Mouse (Mus musculus) intestine, embryonic 15.5 days (tissue): ENCODE measurements around the gene Pirt. TPM values are rescaled to one million over a fixed set of nuclear protein-coding genes. Genes with fewer than 3 reads are reported as not detected.

Source experiments
- ATAC-seq: fragments of 200-750 bp; cut with Nextera tagmentation; 2 replicates; pipeline ENCODE4 v1.8.0; 2017; ENCODE audit warnings: moderate TSS enrichment, moderate library complexity
- H3K27ac ChIP-seq: fragments of 300-500 bp; sonication (generic); 2 replicates; pipeline ENCODE4 v1.5.1; 2015; ENCODE audit warnings: mild to moderate bottlenecking, inconsistent platforms
- H3K27me3 ChIP-seq: fragments of 300-500 bp; sonication (generic); replicated peaks from 2 replicates; pipeline ENCODE4 v1.6.1; 2015; ENCODE audit warnings: inconsistent platforms
- H3K36me3 ChIP-seq: fragments of 300-500 bp; sonication (generic); 2 replicates; pipeline ENCODE4 v1.6.1; 2015; ENCODE audit warnings: inconsistent platforms
- H3K4me1 ChIP-seq: fragments of 300-500 bp; sonication (generic); replicated peaks from 2 replicates; pipeline ENCODE4 v1.6.1; 2015; ENCODE audit warnings: inconsistent platforms
- H3K4me2 ChIP-seq: fragments of 300-500 bp; sonication (generic); replicated peaks from 2 replicates; pipeline ENCODE4 v1.6.1; 2015; ENCODE audit warnings: mild to moderate bottlenecking, inconsistent platforms
- H3K4me3 ChIP-seq: fragments of 300-500 bp; sonication (generic); replicated peaks from 2 replicates; pipeline ENCODE4 v1.5.1; 2015; ENCODE audit warnings: inconsistent platforms
- H3K9ac ChIP-seq: fragments of 300-500 bp; sonication (generic); 2 replicates; pipeline ENCODE4 v1.6.1; 2015; ENCODE audit warnings: inconsistent platforms
- H3K9me3 ChIP-seq: fragments of 300-500 bp; sonication (generic); 2 replicates; pipeline ENCODE4 v1.6.1; 2016; ENCODE audit warnings: inconsistent platforms
- whole genome bisulfite sequencing: fragments of 180-500 bp; shearing (Covaris S2); methylation state at CpG from one replicate; pipeline ENCODE4 v1.1.7; 2015; 5-methylcytosine and 5-hydroxymethylcytosine counted together
- polyA plus RNA-seq: library from polyadenylated mRNA; unstranded; fragments of >200 nt; fragmentation: Nextera tagmentation; extraction: Ambion mirVana; gene quantifications from 2 replicates; pipeline ENCODE4 v1.2.1, GENCODE M21; 2015

Pirt gene
- polyA plus RNA-seq, 1 experiment from 2014 or later = 5.7 TPM

GRCm38 (mm10) chr11:66961447-66962176, 49.8 kb downstream of the Pirt start:
- H3K27me3 ChIP-seq = no peaks in the 10 kb centered on the region
- 62% methylated on average over 12 of the region's 12 CpGs for WGBS
- H3K4me1 ChIP-seq = 0 out of 2 replicates have a peak, but pooled peaks cover 2% of the 10 kb centered on the region
- H3K36me3 ChIP-seq = no peaks in the 10 kb centered on the region
- no peak overlapping the region for H3K9ac ChIP-seq
- no peaks in the 10 kb centered on the region for H3K9me3 ChIP-seq
- H3K4me3 ChIP-seq = no peak overlapping the region
- no peak overlapping the region for H3K4me2 ChIP-seq
- H3K27ac ChIP-seq = peak overlapping the region; percentile 80
- ATAC-seq = peak; percentile 46

GRCm38 (mm10) chr11:66963462-66963861, 51.7 kb downstream of the Pirt start:
- WGBS = 88% methylated on average over 1 of the region's 1 CpGs
- no peak for ATAC-seq
- no peak overlapping the region for H3K9ac ChIP-seq

GRCm38 (mm10) chr11:66966500-66967116, 54.8 kb downstream of the Pirt start:
- Histone ChIP-seq H3K36me3 (no peaks in the 10 kb centered on the region), H3K9ac (no peak overlapping the region), H3K4me3 (no peak overlapping the region), H3K27me3 (no peaks in the 10 kb centered on the region), H3K4me1 (no peaks in the 10 kb centered on the region), H3K4me2 (no peak overlapping the region), H3K27ac (no peak overlapping the region), H3K9me3 (no peaks in the 10 kb centered on the region)
- no peak for ATAC-seq
- 26% methylated on average over 7 of the region's 7 CpGs for WGBS

More at GRCm38 (mm10) chr11:66963462-66963861, 51.7 kb downstream of the Pirt start:
- Histone ChIP-seq H3K9me3 (no peaks in the 10 kb centered on the region), H3K27ac (no peak overlapping the region), H3K4me3 (no peak overlapping the region), H3K4me1 (0 out of 2 replicates have a peak, but pooled peaks cover 2% of the 10 kb centered on the region), H3K36me3 (no peaks in the 10 kb centered on the region), H3K4me2 (no peak overlapping the region), H3K27me3 (no peaks in the 10 kb centered on the region)

GRCm38 (mm10) chr11:66968575-66968974, 56.8 kb downstream of the Pirt start:
- H3K27me3 ChIP-seq = no peaks in the 10 kb centered on the region
- no peak overlapping the region for H3K9ac ChIP-seq
- H3K4me1 ChIP-seq = no peaks in the 10 kb centered on the region
- no peaks in the 10 kb centered on the region for H3K36me3 ChIP-seq
- H3K4me3 ChIP-seq = no peak overlapping the region
- peak; percentile 83 for ATAC-seq
- H3K9me3 ChIP-seq = no peaks in the 10 kb centered on the region
- WGBS = 75% methylated on average over 1 of the region's 1 CpGs
- H3K27ac ChIP-seq = no peak overlapping the region
- no peak overlapping the region for H3K4me2 ChIP-seq

GRCm38 (mm10) chr11:66973507-66973906, 61.7 kb downstream of the Pirt start:
- H3K27ac ChIP-seq = no peak overlapping the region
- no peak overlapping the region for H3K4me3 ChIP-seq
- no peak overlapping the region for H3K4me2 ChIP-seq
- H3K9ac ChIP-seq = no peak overlapping the region
- H3K4me1 ChIP-seq = no peaks in the 10 kb centered on the region
- H3K36me3 ChIP-seq = no peaks in the 10 kb centered on the region
- H3K27me3 ChIP-seq = no peaks in the 10 kb centered on the region; the same call in 1 of the 2 replicates
- no peak for ATAC-seq
- H3K9me3 ChIP-seq = no peaks in the 10 kb centered on the region
- WGBS = 66% methylated on average over 3 of the region's 3 CpGs

- H3K27me3 ChIP-seq = no peaks in the 10 kb centered on the region; the same call in 1 of the 2 replicates
- no peak overlapping the region for H3K4me3 ChIP-seq
- WGBS = 90% methylated on average over 7 of the region's 7 CpGs
- no peaks in the 10 kb centered on the region for H3K9me3 ChIP-seq
- H3K27ac ChIP-seq = no peak overlapping the region
- no peak for ATAC-seq
- no peak overlapping the region for H3K9ac ChIP-seq
- no peaks in the 10 kb centered on the region for H3K36me3 ChIP-seq
- no peaks in the 10 kb centered on the region for H3K4me1 ChIP-seq
- H3K4me2 ChIP-seq = no peak overlapping the region
Observed at GRCm38 (mm10) chr11:66975606-66976330, 64.0 kb downstream of the Pirt start.

Other genes with a start within 250 kb of the Pirt start
- 1.2 and 1.9 TPM in 2 replicates for gene Tmem238l, start 44.7 kb downstream of the Pirt start, polyA plus RNA-seq
- 2.7 and 3.0 TPM in 2 replicates for gene Tmem220, start 113.2 kb downstream of the Pirt start, polyA plus RNA-seq
- gene Adprm, start 140.6 kb downstream of the Pirt start, polyA plus RNA-seq = 20.8 and 24.2 TPM in 2 replicates
- 19.5 and 20.7 TPM in 2 replicates for gene Sco1, start 140.7 kb downstream of the Pirt start, polyA plus RNA-seq
- 0.48 and 1.2 TPM in 2 replicates for gene Myh3, start 166.3 kb downstream of the Pirt start, polyA plus RNA-seq